Mouse (Mus musculus) spleen, adult 2 months (tissue): ENCODE measurements around the gene Dock8. TPM values are rescaled to one million over a fixed set of nuclear protein-coding genes. Genes with fewer than 3 reads are reported as not detected.

ENCODE experiments used
- DNase-seq, 2 experiments: peaks; one replicate each; pipeline versions ENCODE4 v3.0.0 to v3.0.0-alpha.2; 2012 to 2021; ENCODE audit warnings: low spot score in 2 of 2, low read depth in 1 of 2
- H3K27ac ChIP-seq: fragments of 200-500 bp; 2 replicates; pipeline ENCODE4 v1.5.1; 2012; ENCODE audit warnings: low read length, inconsistent platforms; ENCODE audit not compliant: insufficient read depth
- H3K27me3 ChIP-seq: fragments of 200-500 bp; 2 replicates; pipeline ENCODE4 v1.6.1; 2012; ENCODE audit warnings: mild to moderate bottlenecking, moderate library complexity, low read length, inconsistent platforms; ENCODE audit not compliant: control insufficient read depth, insufficient read depth
- H3K36me3 ChIP-seq: fragments of 200-500 bp; 2 replicates; pipeline ENCODE4 v1.6.1; 2012; ENCODE audit warnings: mild to moderate bottlenecking, low read length, inconsistent platforms; ENCODE audit not compliant: control insufficient read depth, insufficient read depth
- H3K4me1 ChIP-seq: fragments of 200-500 bp; 2 replicates; pipeline ENCODE4 v1.6.1; 2011; ENCODE audit warnings: inconsistent platforms; ENCODE audit not compliant: control insufficient read depth, insufficient read depth, insufficient read length
- H3K4me3 ChIP-seq: fragments of 200-500 bp; 2 replicates; pipeline ENCODE4 v1.5.1; 2011; ENCODE audit warnings: mild to moderate bottlenecking, inconsistent platforms; ENCODE audit not compliant: insufficient read depth, insufficient read length; ENCODE audit errors: extremely low read depth
- CTCF ChIP-seq: fragments of 200-500 bp; IDR thresholded peaks from 2 replicates; pipeline ENCODE4 v1.5.1; 2011; ENCODE audit warnings: mild to moderate bottlenecking, inconsistent platforms; ENCODE audit not compliant: insufficient read depth, insufficient read length, insufficient replicate concordance; ENCODE audit errors: extremely low read depth
- POLR2A ChIP-seq: fragments of 200-500 bp; IDR thresholded peaks from 2 replicates; pipeline ENCODE4 v1.6.1; 2011; ENCODE audit warnings: low read depth, low read length, inconsistent platforms
- WGBS: fragments of 180-500 bp; shearing (Covaris S2); methylation state at CpG from one replicate; pipeline ENCODE4 v1.1.7; 2018; 5-methylcytosine and 5-hydroxymethylcytosine counted together
- polyA plus RNA-seq: library from polyadenylated mRNA; depleted of rRNA; stranded (reverse); fragments of >200 nt; gene quantifications from 2 replicates; pipeline ENCODE4 v1.2.3, GENCODE M21; 2012

Dock8 gene
- polyA plus RNA-seq, 1 experiment: 36.6 TPM

DNA sequence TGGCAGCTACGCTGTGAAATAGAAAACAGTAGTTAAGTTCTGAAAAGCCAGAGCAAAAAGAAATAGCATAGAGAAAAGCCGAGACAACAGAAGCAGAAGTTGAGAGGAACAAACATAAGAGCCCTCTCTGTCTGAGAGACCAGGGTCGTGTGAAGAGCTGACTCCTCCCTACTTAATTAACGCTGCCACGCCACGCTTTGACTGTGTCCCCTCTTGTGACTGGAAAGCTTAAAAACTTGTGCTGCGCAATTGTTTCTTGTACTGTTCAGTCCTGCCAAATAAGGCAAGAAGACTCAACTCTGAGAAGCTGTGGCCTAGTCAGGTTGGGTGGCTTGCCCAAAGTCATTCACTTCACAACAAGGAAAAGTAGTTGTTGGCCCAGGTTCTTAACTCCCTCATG lies 184.7 kb downstream of the Dock8 start:
- no peaks in the 10 kb centered on the region for H3K4me1 ChIP-seq
- 92% methylated on average over 7 of the region's 7 CpGs for WGBS
- H3K4me3 ChIP-seq: no peak overlapping the region
- no peak overlapping the region for H3K27ac ChIP-seq
- DNase-seq: no peak
- H3K36me3 ChIP-seq: peaks cover 77% of the 10 kb centered on the region
- TF ChIP-seq CTCF: no peak
- TF ChIP-seq POLR2A: no peak
- no peaks in the 10 kb centered on the region for H3K27me3 ChIP-seq

DNA sequence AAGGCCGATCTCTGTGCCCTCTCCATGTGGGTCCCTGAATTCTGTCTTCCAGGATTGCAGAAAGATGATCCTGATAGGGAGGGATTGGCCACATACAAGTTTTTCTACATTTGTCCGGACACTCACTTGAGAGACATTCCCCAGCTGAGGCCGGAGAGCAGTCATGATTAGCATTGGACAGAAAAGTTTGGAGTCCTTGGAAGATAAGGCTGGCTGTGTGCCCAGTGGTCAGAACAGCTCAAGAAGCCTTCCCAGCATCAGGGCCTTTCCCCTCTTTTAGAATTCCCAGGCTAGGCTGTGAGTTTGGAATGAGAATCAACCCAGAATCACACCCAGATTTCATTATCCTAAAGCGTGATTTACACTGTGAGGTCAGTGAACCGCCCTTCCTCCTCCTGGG lies 187.0 kb downstream of the Dock8 start:
- no peak overlapping the region for H3K27ac ChIP-seq
- no peaks in the 10 kb centered on the region for H3K4me1 ChIP-seq
- no peak overlapping the region for H3K4me3 ChIP-seq
- peaks cover 76% of the 10 kb centered on the region for H3K36me3 ChIP-seq
- H3K27me3 ChIP-seq: no peaks in the 10 kb centered on the region
- TF ChIP-seq POLR2A (no peak), CTCF (no peak)
- DNase-seq: no peak
- 91% methylated on average over 5 of the region's 5 CpGs for WGBS

DNA sequence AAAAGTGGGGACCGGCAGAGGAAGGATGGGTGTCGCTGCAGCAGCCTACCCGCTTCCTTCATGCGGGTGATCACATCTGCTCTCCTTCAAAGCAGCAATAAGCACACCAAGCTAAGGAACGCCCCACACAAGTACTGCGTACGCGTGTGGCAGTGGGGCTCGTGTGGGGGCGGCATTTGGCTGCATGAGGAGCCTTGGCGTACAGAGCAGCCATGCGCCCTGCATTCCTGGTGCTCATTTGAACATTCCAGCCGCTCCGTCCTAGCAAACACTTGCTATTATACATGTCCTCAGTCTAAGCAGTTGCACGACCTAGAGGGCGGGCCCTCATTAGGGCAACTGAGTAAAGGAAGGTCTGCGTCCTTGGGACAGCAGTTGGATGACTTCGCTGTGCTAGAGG lies 188.3 kb downstream of the Dock8 start:
- Histone ChIP-seq H3K27me3 (no peaks in the 10 kb centered on the region), H3K36me3 (peaks cover 76% of the 10 kb centered on the region), H3K4me1 (no peaks in the 10 kb centered on the region), H3K27ac (no peak overlapping the region), H3K4me3 (no peak overlapping the region)
- 90% methylated on average over 18 of the region's 18 CpGs for WGBS
- no peak for DNase-seq
- no peak for TF ChIP-seq POLR2A
- no peak for TF ChIP-seq CTCF

DNA sequence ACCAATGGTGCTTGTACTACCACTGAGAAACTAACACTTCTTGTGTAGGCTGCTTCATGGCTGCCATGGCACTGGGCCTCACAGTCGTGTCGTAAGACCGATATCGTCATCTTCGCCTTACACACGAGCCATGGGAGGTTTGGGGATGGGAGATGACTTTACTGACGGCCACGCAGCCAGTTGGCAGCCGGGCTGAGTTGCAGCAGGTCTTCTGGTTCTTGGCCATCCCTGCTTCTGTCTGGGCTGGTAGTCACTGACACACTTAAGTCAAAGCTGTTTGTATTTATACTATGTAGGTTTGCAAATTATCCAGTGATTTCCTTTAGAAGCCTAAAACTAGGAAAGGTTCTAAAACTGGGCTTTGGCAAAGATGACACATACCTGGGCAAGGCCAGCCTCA lies 194.4 kb downstream of the Dock8 start:
- no peak overlapping the region for H3K27ac ChIP-seq
- H3K4me3 ChIP-seq: no peak overlapping the region
- 97% methylated on average over 9 of the region's 9 CpGs for WGBS
- H3K36me3 ChIP-seq: peaks cover 68% of the 10 kb centered on the region
- DNase-seq: no peak
- no peaks in the 10 kb centered on the region for H3K4me1 ChIP-seq
- no peaks in the 10 kb centered on the region for H3K27me3 ChIP-seq
- TF ChIP-seq CTCF: no peak
- TF ChIP-seq POLR2A: no peak

DNA sequence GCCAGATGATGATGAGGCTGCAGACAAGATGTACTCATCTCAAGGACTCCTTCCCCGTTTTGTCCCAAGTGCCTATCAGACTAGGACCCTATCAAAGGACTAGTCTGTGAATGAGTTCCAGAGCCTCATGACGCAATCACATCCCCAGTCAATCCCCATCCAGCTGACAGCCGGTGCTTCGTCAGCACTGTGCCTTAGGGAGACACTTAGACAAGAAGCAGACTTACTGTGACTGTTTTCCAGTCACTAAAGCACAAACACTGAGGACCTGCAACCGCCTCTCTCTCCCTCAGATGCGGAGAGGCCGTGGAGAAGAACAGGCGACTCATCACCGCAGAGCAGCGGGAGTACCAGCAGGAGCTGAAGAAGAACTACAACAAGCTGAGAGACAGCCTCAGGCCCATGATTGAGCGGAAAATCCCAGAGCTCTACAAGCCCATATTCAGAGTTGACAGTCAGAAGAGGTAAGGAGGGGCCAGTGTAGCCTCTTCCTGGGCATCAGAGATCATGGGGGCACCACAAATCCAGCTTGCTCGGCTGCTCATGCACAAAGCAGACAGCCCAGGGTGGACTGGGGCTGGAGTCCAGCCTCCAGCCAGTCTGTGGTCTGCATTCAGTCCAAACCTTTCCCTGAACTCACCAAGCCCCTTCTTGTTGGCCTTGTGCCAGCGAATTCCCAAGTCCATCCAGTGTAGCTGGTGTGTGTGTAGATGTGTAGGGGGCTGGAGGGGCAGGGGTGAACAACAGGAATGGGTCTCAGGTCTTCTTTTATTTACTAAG lies 200.9 kb downstream of the Dock8 start:
- WGBS: 93% methylated on average over 13 of the region's 13 CpGs
- Histone ChIP-seq H3K27me3 (no peaks in the 10 kb centered on the region), H3K4me1 (no peaks in the 10 kb centered on the region), H3K36me3 (peaks cover 53% of the 10 kb centered on the region), H3K27ac (no peak overlapping the region), H3K4me3 (no peak overlapping the region)
- TF ChIP-seq CTCF (no peak), POLR2A (no peak)
- no peak for DNase-seq

DNA sequence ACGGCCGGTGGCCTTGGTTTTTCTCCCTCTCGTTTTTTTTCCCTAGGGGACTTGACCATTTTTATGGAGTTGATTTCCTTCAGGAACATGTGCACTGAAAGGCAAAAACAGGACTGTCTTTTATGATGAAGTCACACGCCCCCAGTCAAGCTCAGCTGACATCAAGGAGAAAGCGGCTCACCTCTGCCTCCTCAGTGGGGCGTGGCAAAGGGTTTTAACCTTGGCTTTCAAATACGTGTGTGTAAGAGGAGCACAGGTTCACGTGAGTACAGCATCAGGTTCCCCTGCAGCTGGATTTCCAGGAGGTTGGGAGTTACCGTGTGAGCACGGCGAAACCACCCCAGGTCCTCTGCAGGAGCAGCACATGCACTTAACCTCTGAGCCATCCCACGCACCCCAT lies 203.7 kb downstream of the Dock8 start:
- Histone ChIP-seq H3K4me1 (no peaks in the 10 kb centered on the region), H3K27me3 (no peaks in the 10 kb centered on the region), H3K27ac (no peak overlapping the region), H3K4me3 (no peak overlapping the region), H3K36me3 (peaks cover 36% of the 10 kb centered on the region)
- TF ChIP-seq CTCF: no peak
- TF ChIP-seq POLR2A: no peak
- WGBS: 92% methylated on average over 12 of the region's 12 CpGs
- DNase-seq: no peak

DNA sequence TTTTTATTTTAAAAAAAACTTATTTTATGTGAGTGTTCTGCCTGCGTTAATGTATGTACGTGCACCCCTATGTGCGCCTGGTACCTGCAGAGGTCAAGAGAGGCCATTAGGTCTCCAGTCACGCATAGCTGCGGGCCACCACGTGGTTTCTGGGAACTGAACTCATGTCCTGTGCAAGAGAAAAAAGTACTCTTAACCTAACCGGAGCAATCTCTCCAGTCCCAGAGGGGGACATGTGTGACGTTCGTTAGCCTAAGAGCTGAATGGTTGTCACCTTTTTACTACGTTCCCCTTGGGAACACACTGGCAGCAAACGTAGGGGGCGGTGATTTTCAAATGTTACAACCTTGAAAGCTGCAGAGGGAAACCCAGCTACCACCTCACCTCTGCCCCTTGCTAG lies 207.6 kb downstream of the Dock8 start:
- WGBS: 67% methylated on average over 12 of the region's 12 CpGs
- H3K27ac ChIP-seq: no peak overlapping the region
- DNase-seq: no peak

More for the DNA sequence above, 207.6 kb downstream of the Dock8 start:
- Histone ChIP-seq H3K36me3 (peaks cover 10% of the 10 kb centered on the region), H3K4me1 (no peaks in the 10 kb centered on the region), H3K27me3 (no peaks in the 10 kb centered on the region), H3K4me3 (no peak overlapping the region)
- TF ChIP-seq CTCF: no peak
- no peak for TF ChIP-seq POLR2A
